Mouse (Mus musculus) forebrain, embryonic 13.5 days (tissue): ENCODE data around the gene Hoxb9. TPM values are rescaled to one million over a fixed set of nuclear protein-coding genes. Genes with fewer than 3 reads are reported as not detected.

Experiments
- ATAC-seq: fragments of 200-750 bp; cut with Nextera tagmentation; 2 replicates; pipeline ENCODE4 v1.8.0; 2017
- H3K27ac ChIP-seq: fragments of 300-500 bp; sonication (generic); 2 replicates; pipeline ENCODE4 v1.5.1; 2015; ENCODE audit warnings: inconsistent platforms, mild to moderate bottlenecking, moderate library complexity
- H3K27me3 ChIP-seq: fragments of 300-500 bp; sonication (generic); 2 replicates; pipeline ENCODE4 v1.6.1; 2015; ENCODE audit warnings: mild to moderate bottlenecking, inconsistent platforms
- H3K36me3 ChIP-seq: fragments of 300-500 bp; sonication (generic); 2 replicates; pipeline ENCODE4 v1.6.1; 2015; ENCODE audit warnings: mild to moderate bottlenecking, inconsistent platforms; ENCODE audit not compliant: poor library complexity, severe bottlenecking
- H3K4me1 ChIP-seq: fragments of 300-500 bp; sonication (generic); 2 replicates; pipeline ENCODE4 v1.6.1; 2015; ENCODE audit warnings: inconsistent platforms
- H3K4me2 ChIP-seq: fragments of 300-500 bp; sonication (generic); 2 replicates; pipeline ENCODE4 v1.6.1; 2015; ENCODE audit warnings: inconsistent platforms, mild to moderate bottlenecking, moderate library complexity
- H3K4me3 ChIP-seq: fragments of 300-500 bp; sonication (generic); 2 replicates; pipeline ENCODE4 v1.5.1; 2015; ENCODE audit warnings: mild to moderate bottlenecking, inconsistent platforms
- H3K9ac ChIP-seq: fragments of 300-500 bp; sonication (generic); 2 replicates; pipeline ENCODE4 v1.6.1; 2015; ENCODE audit warnings: mild to moderate bottlenecking, inconsistent platforms
- H3K9me3 ChIP-seq: fragments of 300-500 bp; sonication (generic); replicated peaks from 2 replicates; pipeline ENCODE4 v1.6.1; 2016; ENCODE audit warnings: inconsistent platforms
- WGBS: fragments of 180-500 bp; shearing (Covaris S2); methylation state at CpG from one replicate; pipeline ENCODE4 v1.1.7; 2015; 5-methylcytosine and 5-hydroxymethylcytosine counted together
- polyA plus RNA-seq: library from polyadenylated mRNA; unstranded; fragments of >200 nt; fragmentation: Nextera tagmentation; extraction: Ambion mirVana; gene quantifications from 2 replicates; pipeline ENCODE4 v1.2.1, GENCODE M21; 2015

Hoxb9 gene
- not detected in 2 replicates for polyA plus RNA-seq

- no peak within 1 kb of the TSS for H3K4me3 ChIP-seq
- WGBS: 1% methylated on average over 37 of the region's 40 CpGs
- H3K9me3 ChIP-seq: no peaks in the 10 kb centered on the region
- H3K27ac ChIP-seq: no peak within 1 kb of the TSS
- peaks cover 99% of the 10 kb centered on the region for H3K27me3 ChIP-seq
- peaks cover 4% of the 10 kb centered on the region; the same call in 1 of the 2 replicates for H3K4me1 ChIP-seq
- H3K36me3 ChIP-seq: no peaks in the 10 kb centered on the region
- H3K4me2 ChIP-seq: peak within 1 kb of the TSS; percentile 12; the same call in 1 of the 2 replicates
- H3K9ac ChIP-seq: no peak within 1 kb of the TSS
- no peak for ATAC-seq
Observed at GRCm38 (mm10) chr11:96270996-96271540, at the start of gene Hoxb9. Hoxb9 (plus strand) TSS chr11:96271457.

- Histone ChIP-seq H3K27ac (no peak overlapping the region), H3K9ac (no peak overlapping the region), H3K9me3 (no peaks in the 10 kb centered on the region), H3K36me3 (no peaks in the 10 kb centered on the region), H3K27me3 (peaks cover 23% of the 10 kb centered on the region), H3K4me1 (no peaks in the 10 kb centered on the region), H3K4me2 (no peak overlapping the region), H3K4me3 (no peak overlapping the region)
- no peak for ATAC-seq
- 39% methylated on average over 2 of the region's 2 CpGs for WGBS
Observed at GRCm38 (mm10) chr11:96223813-96224212, 47.4 kb upstream of the Hoxb9 start.

- Histone ChIP-seq H3K36me3 (no peaks in the 10 kb centered on the region), H3K9ac (no peak overlapping the region), H3K4me2 (no peak overlapping the region), H3K27ac (no peak overlapping the region), H3K4me1 (no peaks in the 10 kb centered on the region), H3K27me3 (peaks cover 28% of the 10 kb centered on the region), H3K9me3 (no peaks in the 10 kb centered on the region), H3K4me3 (no peak overlapping the region)
- 79% methylated on average over 9 of the region's 9 CpGs for WGBS
- ATAC-seq: no peak
Observed at GRCm38 (mm10) chr11:96227676-96228075, 43.6 kb upstream of the Hoxb9 start.

- 3% methylated on average over 12 of the region's 12 CpGs for WGBS
- Histone ChIP-seq H3K27ac (no peak overlapping the region), H3K9me3 (no peaks in the 10 kb centered on the region), H3K9ac (no peak overlapping the region), H3K4me3 (no peak overlapping the region), H3K4me1 (no peaks in the 10 kb centered on the region), H3K36me3 (no peaks in the 10 kb centered on the region), H3K4me2 (no peak overlapping the region), H3K27me3 (peaks cover 70% of the 10 kb centered on the region)
- ATAC-seq: no peak
Observed at GRCm38 (mm10) chr11:96234906-96235305, 36.4 kb upstream of the Hoxb9 start.

- no peak for ATAC-seq
- Histone ChIP-seq H3K36me3 (no peaks in the 10 kb centered on the region), H3K27me3 (peaks cover 57% of the 10 kb centered on the region), H3K9ac (no peak overlapping the region), H3K4me1 (no peaks in the 10 kb centered on the region), H3K4me2 (no peak overlapping the region), H3K9me3 (no peaks in the 10 kb centered on the region), H3K27ac (no peak overlapping the region), H3K4me3 (no peak overlapping the region)
- 3% methylated on average over 7 of the region's 7 CpGs for WGBS
Observed at GRCm38 (mm10) chr11:96240211-96240610, 31.0 kb upstream of the Hoxb9 start.

- Histone ChIP-seq H3K27ac (no peak overlapping the region), H3K36me3 (no peaks in the 10 kb centered on the region), H3K27me3 (peaks cover 100% of the 10 kb centered on the region), H3K4me3 (no peak overlapping the region), H3K4me1 (no peaks in the 10 kb centered on the region), H3K9me3 (peaks cover 7% of the 10 kb centered on the region), H3K9ac (no peak overlapping the region), H3K4me2 (no peak overlapping the region)
- 2% methylated on average over 14 of the region's 14 CpGs for WGBS
- no peak for ATAC-seq
Observed at GRCm38 (mm10) chr11:96250901-96251300, 20.4 kb upstream of the Hoxb9 start.

- no peak for ATAC-seq
- peaks cover 100% of the 10 kb centered on the region for H3K27me3 ChIP-seq
- WGBS: 2% methylated on average over 46 of the region's 46 CpGs
- peaks cover 7% of the 10 kb centered on the region for H3K9me3 ChIP-seq
- H3K27ac ChIP-seq: no peak overlapping the region
- H3K4me2 ChIP-seq: no peak overlapping the region
- H3K36me3 ChIP-seq: no peaks in the 10 kb centered on the region
- H3K9ac ChIP-seq: no peak overlapping the region
- H3K4me1 ChIP-seq: no peaks in the 10 kb centered on the region
- no peak overlapping the region for H3K4me3 ChIP-seq
Observed at GRCm38 (mm10) chr11:96251480-96252031, 19.7 kb upstream of the Hoxb9 start.

- WGBS: 5% methylated on average over 12 of the region's 12 CpGs
Observed at GRCm38 (mm10) chr11:96252541-96253120, 18.6 kb upstream of the Hoxb9 start.

GRCm38 (mm10) chr11:96254221-96254620, 17.0 kb upstream of the Hoxb9 start:
- 2% methylated on average over 11 of the region's 11 CpGs for WGBS
- Histone ChIP-seq H3K4me2 (no peak overlapping the region), H3K27ac (no peak overlapping the region), H3K36me3 (no peaks in the 10 kb centered on the region), H3K9me3 (peaks cover 7% of the 10 kb centered on the region), H3K4me1 (no peaks in the 10 kb centered on the region), H3K9ac (no peak overlapping the region), H3K27me3 (peaks cover 100% of the 10 kb centered on the region), H3K4me3 (no peak overlapping the region)
- no peak for ATAC-seq

More at GRCm38 (mm10) chr11:96252541-96253120, 18.6 kb upstream of the Hoxb9 start:
- Histone ChIP-seq H3K27me3 (peaks cover 100% of the 10 kb centered on the region), H3K9me3 (peaks cover 7% of the 10 kb centered on the region), H3K9ac (no peak overlapping the region), H3K27ac (no peak overlapping the region), H3K36me3 (no peaks in the 10 kb centered on the region), H3K4me3 (no peak overlapping the region), H3K4me1 (no peaks in the 10 kb centered on the region), H3K4me2 (no peak overlapping the region)
- no peak for ATAC-seq

GRCm38 (mm10) chr11:96255111-96255995, 15.9 kb upstream of the Hoxb9 start:
- peaks cover under 1% of the 10 kb centered on the region; the same call in 1 of the 2 replicates for H3K9me3 ChIP-seq
- H3K4me3 ChIP-seq: no peak overlapping the region
- no peak overlapping the region for H3K4me2 ChIP-seq
- H3K27ac ChIP-seq: no peak overlapping the region
- H3K4me1 ChIP-seq: no peaks in the 10 kb centered on the region
- H3K27me3 ChIP-seq: peaks cover 100% of the 10 kb centered on the region
- no peak overlapping the region for H3K9ac ChIP-seq
- no peaks in the 10 kb centered on the region for H3K36me3 ChIP-seq
- WGBS: 1% methylated on average over 39 of the region's 39 CpGs
- ATAC-seq: no peak

GRCm38 (mm10) chr11:96255996-96256445, 15.2 kb upstream of the Hoxb9 start:
- no peak overlapping the region for H3K27ac ChIP-seq
- peaks cover 100% of the 10 kb centered on the region for H3K27me3 ChIP-seq
- no peak overlapping the region for H3K9ac ChIP-seq
- under 1% methylated on average over 14 of the region's 14 CpGs for WGBS
- H3K36me3 ChIP-seq: no peaks in the 10 kb centered on the region
- H3K4me1 ChIP-seq: no peaks in the 10 kb centered on the region
- no peak overlapping the region for H3K4me2 ChIP-seq
- ATAC-seq: no peak
- H3K4me3 ChIP-seq: no peak overlapping the region
- no peaks in the 10 kb centered on the region for H3K9me3 ChIP-seq

GRCm38 (mm10) chr11:96257141-96257540, 14.1 kb upstream of the Hoxb9 start:
- Histone ChIP-seq H3K9ac (no peak overlapping the region), H3K4me3 (no peak overlapping the region), H3K4me2 (no peak overlapping the region), H3K27me3 (peaks cover 100% of the 10 kb centered on the region), H3K9me3 (no peaks in the 10 kb centered on the region), H3K4me1 (no peaks in the 10 kb centered on the region), H3K27ac (no peak overlapping the region), H3K36me3 (no peaks in the 10 kb centered on the region)
- ATAC-seq: no peak
- 17% methylated on average over 2 of the region's 2 CpGs for WGBS
